Mouse (Mus musculus): ENCODE data around the gene Pdzrn3.
A peak's percentile ranks its signal among the peaks of the same experiment; 100 is the strongest.

Gene Pdzrn3

DNA sequence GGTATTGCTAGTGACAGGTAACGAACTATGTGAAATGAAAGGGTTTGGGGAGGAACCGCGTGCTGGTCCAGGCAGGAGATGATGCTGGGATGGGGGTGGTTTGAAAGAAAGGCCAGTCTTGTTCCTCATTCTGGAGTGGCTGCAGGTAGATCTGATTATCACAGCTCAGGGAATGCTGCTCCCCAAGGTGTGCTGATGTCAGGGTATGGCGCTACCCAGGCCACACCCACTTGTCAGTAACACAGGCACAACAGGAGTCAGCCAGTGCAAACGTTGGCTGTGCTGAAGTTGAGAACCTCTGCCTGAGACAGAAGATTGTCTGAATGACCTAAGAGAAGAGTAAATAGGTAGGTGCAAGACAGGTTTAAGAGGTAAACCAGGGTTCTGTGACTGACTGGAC, 4.7 kb downstream of the Pdzrn3 start:
- no peak for DNase-seq (ENCODE audit: low spot score in 2 of 2)

DNA sequence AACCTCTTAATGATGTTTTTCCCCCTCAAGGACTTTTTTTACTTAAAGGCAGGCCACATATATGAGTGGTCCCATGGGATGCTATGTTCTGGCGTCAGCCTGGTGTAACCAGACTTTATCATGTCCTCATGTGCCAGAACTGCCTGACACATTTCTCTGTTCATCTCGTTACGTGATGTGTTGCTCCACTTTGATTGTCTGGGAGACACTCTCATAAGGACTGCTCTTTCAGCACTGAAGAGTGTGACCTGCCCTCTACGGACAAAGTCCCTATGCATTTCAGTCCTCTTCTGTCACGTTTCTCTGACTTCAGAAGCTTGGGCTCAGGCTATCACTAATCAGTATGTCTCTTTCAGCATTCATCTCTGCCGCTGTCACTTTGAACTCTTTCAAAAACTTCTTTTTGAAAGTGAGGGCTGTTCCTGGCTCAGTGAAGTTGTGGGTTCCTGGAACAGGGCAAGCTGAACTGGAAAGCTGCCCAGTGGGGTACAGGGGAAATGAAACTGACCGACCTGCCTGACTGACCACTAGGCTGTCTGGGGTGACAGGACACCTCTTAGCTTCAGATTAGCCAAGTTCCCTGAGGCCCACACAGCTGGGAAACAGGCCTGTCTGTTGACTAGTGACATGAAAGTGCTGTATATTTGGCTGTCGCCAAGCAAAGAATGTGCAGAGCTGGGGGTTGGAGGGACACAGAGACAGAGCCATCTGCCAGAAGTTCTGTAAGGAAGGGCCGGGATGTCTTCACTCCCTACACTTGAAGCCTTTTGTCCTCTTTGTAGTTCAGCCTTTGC, 10.7 kb downstream of the Pdzrn3 start:
- no peak for DNase-seq (ENCODE audit: low spot score in 2 of 2)

DNA sequence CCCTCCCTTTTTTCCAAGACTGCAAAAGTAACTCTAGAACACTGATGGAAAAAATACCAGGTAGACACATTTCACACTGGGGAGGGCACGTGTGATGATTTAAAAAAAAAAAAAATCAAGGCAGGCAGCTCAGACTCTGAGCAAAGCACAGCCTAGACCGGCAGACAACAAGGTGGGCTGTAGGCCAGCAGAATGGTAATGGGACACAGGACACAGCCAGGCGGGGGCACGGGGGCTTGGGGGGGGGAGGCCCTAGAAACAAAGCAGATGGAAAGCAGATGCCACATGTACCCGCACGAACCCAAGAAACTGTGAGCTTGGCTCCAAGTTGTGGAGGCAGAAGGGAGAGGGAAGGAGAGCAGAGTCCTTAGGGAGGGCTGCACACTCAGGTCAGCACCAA, 11.9 kb downstream of the Pdzrn3 start:
- no peak for DNase-seq (ENCODE audit: low spot score in 2 of 2)

DNA sequence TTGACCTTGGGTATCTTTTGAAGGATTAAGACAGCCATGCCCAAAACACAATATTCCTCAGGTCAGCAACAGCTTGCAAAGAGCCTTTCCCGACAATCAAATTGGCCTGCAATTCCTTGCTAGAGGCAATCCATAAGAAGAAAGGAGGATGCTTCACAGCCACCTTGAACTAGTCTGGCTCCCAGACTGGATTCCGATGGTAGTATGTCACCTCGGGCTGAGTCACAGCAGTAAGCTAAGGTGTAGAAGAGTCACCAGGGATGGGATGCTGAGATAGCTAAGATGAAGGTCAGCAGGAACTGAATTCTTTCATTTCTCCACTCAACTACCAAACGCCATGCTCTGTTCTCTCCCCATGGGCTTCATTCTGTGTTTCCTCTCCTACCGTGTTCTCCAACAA, 13.8 kb downstream of the Pdzrn3 start:
- no peak for DNase-seq (ENCODE audit: low spot score in 2 of 2)

DNA sequence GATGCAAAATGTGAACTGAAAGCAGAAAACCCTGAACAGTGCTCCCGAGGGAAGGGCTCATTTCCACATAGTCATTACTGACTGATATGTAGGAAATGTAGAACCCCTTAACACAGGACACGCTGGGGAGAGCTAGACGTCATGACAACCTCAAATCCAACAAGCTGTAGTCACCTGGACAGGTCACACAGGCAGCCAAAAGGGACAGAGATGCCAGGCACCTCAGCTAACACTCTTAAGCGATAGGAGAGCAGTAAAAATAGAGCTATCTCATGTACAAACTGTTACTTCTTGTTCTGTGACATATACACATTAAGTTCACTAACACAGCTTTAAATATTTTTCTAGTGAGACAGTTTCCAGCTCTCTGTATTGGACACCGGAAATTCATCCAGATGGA, 15.0 kb downstream of the Pdzrn3 start:
- no peak for DNase-seq (ENCODE audit: low spot score in 2 of 2)

DNA sequence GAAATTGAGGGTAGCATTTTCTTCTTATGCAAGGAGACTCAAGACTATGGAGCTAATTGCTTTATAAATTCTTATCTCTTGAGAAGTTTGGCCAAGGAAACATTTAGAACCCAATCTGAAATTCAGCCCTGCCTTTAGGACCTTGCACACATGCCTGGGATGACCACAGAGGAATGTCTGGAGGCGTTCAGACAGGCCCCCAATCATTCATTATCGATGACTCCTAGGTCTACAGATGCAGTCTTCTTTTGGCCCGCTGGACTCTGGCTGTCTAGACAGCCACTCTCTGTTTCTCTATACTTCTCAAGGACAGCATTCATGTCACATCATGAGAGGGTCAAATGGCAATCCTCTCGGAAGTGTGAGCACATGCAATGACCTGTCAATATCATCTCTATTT, 15.4 kb downstream of the Pdzrn3 start:
- DNase-seq (ENCODE audit: low spot score in 2 of 2): no peak

DNA sequence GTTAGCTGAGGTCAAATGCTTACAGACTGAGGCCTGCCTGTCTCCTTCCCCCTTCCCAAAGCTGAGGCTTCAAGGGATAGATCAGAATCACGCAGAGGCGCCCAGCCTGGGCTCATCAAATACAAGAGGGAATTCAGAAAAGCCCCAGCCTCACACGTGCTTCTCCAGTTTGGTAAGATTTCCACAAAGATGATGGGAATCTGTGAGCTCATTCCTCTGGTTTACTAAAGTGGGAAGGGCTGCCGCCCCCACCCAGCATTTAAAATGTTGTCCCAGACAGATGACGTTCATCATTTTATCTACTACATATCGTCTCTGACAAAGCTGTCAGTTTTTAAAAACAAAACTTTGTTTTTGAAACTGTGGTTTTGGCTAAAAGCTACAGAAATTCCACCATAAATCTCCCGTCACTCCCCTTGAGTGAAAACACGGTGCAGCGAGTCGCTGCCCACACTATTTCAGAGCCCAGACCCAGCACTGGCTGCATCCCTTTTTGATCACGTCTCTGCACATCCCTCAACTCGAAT, 17.4 kb downstream of the Pdzrn3 start:
- no peak for DNase-seq (ENCODE audit: low spot score in 2 of 2)

DNA sequence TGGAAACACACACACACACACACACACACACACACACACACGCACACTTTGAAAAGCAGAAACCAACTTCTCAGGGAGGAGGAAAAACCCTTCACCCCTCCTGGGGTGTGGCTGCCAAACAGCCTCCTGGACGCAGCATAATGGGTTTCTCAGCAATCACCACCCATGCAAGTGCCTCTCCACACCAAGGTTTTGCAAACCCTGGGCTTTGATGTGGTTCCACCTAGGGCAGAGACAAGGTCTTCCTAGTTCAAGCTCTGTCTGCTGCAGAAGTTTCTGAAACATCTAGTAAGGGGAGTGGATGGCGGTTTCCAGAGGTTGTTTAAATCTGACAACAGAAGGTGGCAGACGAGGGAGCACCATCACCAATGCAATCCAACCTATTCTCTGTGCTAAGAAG, 18.1 kb downstream of the Pdzrn3 start:
- DNase-seq (ENCODE audit: low spot score in 2 of 2): no peak

DNA sequence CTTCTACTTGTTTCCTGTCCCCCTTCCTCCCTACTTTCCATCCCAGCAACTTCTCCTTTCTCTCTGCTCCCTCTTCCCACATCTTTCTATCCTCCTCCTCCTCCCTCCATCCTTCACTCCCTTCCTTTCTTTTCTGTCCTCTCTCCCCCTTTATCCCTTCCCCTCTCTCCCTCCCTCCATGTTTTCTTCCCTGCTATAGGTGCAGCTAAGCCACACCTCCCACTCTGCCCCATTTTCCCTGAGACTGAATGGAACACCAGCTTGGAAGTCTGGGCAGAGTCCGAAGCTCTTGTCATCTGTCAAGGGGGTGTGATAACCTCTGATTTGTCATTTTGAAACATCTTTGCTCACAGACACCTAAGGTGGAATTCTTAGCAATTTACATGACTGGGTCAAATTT, 22.8 kb downstream of the Pdzrn3 start:
- DNase-seq (ENCODE audit: low spot score in 2 of 2): no peak

DNA sequence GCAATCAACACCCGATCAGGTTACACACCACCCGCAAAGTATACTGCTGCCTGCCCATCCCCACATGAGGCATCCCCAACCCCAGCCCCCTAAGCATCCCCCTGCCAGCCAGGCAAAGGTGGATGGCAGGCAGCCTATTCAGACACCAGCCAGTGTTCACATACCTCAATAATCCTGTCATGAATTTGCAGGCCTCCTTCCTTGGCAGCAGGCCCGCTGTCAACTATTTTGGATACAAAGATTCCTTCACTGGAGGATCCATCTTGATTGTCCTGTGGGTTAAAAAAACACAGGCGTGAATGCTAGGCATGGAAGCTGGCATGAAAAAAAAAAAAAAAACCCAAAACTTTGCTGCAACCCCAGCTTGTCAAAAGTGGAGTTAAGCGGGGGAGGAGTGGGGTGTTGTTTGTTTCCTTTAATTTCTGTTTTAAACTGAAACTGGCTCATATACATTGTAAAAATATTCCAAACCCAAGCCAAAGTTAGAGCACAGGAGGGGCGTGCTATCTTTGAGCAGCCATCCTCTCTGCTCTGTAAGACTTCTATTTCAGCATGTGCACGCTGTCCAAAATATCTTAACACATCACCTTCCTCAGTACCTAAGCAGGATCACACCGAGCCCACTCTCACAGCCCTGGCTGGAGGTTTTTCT, 23.3 kb downstream of the Pdzrn3 start:
- DNase-seq (ENCODE audit: low spot score in 2 of 2): peak; percentile 65 to 69

DNA sequence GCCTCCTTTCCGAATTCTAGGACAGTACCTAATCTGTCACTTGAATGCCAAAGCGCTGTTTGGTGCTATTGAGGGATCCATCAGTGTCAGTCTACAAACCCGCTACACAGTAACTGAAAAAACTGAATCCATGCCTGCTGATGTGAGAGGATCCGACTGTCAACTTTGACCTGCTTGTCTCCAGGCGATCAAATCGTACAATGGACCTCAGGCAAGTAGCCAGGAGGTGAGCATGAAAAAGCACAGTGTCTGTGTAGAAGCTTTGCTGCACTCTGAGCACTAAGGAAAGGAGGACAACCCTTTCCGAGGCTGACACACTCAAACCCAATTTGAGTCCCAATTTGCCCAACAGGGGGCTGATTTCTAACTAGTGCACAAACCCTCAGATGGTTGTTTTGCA, 24.0 kb downstream of the Pdzrn3 start:
- DNase-seq (ENCODE audit: low spot score in 2 of 2): no peak

DNA sequence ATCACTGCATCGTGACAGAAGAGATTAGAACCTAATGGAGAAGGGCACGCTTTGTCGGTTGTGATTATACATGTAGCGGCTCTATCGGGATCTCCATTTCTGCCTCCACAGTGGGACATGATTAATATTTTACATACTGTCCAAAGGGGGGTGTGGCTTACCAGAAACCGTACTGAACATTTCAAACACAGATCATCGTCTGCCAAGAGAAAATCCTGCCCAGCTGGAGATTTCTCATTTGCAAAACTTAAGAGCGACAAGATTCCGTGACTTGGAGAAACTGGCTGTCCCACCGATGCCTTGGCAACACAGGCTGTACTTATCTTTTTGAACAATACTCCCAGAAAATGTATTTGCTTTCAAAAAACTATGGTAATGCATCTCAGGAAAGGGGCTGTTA, 25.1 kb downstream of the Pdzrn3 start:
- no peak for DNase-seq (ENCODE audit: low spot score in 2 of 2)

DNA sequence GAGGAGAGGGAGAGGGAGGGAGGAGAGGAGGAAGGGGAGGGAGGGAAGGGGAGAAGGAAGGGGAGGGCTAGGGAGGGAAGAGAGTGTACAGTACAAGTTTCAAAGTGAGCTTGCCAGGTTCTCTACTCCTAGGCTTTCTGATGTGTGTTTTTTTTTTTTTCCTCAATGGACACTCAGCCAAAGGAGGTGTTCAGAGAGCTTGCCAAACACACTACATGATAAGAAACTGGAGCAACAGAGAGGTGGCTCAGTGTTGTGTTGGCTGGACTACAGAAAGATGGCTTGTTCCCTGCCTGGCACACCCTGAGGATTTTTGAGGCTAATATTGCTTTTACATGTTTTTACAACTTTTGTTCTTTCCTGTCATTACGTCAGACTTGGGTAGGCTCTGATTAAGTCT, 26.6 kb downstream of the Pdzrn3 start:
- no peak for DNase-seq (ENCODE audit: low spot score in 2 of 2)

DNA sequence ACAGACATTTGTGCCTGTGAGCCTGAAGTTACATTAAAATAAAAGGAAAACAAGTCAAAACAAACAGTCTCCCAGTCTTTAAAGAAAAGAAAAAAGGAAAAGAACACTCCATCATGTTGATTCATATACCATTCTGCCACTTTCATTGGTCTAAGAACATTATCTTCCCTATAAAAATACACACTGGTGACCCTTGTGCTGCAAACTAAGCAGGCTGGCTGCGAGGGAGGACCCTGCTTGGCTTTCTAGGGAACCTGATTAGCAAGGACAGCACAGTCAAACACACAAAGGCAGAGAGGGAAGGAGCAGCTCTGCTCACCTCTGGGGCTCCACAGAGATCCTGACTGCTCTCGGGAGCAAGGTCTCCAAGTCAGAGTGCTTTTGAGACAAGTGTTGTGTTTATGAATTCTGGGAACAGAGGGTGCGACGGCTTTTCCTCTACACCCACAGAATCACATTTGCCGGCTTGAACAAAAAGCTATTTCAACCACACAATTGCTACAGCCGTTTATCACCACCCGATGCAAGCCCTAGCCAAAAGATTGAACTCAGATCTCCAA, 27.2 kb downstream of the Pdzrn3 start:
- DNase-seq (ENCODE audit: low spot score in 2 of 2): no peak

DNA sequence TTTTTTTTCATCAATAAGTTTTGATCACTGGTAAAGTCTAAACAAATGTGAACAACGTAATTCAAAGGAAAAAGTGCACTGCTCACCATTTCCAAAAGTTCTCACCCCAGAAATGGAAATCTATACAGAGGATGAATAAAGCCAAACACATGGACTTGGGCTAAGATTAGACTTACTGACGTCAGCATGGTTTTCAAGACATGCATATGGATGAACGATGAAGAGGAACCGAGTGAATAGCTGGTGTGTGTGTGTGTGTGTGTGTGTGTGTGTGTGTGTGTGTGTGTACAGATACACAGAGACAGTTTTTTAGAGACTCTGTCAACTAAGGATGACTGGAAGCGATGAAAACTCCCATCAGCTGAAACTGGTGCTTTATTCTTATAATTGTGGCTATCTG, 29.2 kb downstream of the Pdzrn3 start:
- DNase-seq (ENCODE audit: low spot score in 2 of 2): no peak

DNA sequence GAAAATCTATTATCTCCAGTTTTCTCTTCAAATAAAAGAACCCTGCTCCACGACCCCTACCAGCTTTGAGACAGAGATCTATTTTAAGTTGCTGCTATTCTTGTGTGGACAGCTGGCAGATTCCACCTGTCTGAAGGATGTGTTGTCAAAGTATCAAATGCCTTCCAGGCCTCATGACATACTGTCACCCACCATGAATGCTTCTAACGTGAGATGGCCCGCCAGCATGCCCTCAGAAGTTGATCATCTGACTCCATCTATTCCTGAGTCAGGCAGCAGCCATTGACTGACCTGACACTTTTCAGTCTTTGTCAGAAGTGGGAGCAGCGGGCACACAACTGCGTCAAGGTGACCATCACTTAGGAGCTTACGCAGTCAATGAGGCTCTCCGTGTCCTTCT, 37.6 kb downstream of the Pdzrn3 start:
- DNase-seq (ENCODE audit: low spot score in 2 of 2): no peak

DNA sequence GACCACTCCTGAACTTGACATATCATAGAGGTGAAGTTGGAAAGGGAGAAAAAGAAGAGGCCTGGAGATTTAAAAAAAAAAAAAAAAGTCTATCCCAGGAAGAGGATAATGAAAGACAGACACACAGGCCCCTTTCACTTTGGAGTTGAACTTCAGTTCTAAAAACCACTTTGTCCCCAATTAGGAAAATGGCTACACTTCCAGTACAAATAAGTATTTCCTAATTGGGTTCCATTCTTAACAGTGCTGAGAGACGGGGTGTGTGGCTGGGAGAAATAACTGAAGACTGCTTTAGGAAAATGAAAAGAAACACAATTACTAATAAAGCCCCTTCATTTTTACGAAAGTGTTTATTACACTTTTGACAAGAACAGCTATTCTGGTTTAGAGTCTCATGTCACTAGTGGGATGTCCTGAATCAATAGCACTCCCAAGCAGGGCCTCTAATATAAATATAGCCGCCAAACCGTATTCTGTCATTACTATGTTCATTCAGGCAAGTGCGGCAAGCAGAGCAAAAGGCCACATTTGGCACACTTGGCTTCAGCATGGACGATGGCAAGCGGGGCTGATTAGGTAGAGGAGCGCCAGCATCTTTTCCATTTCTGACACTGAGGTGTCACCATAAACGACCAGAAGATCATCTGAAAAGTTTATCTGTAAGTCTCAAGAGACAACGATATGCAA, 39.7 kb downstream of the Pdzrn3 start:
- no peak for DNase-seq (ENCODE audit: low spot score in 2 of 2)

DNA sequence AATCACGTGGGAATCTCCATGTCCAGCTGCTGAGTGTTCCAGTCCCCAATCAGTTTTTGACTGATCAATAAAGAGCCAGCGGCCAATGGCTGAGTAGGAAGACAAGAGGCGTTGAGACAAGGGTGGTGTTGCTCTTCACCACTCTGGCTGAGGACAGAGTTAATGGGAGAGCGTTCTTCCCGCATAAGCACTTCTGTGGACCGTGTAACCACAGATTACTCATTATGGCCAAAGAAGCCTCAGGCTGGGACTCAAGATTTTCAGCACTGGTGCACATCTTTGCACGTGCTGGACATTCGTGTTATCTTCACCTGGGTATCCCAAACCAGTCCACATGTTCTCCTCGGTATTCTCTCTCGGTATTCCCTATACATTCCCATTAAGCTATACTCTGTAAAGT, 41.0 kb downstream of the Pdzrn3 start:
- no peak for DNase-seq (ENCODE audit: low spot score in 2 of 2)

DNA sequence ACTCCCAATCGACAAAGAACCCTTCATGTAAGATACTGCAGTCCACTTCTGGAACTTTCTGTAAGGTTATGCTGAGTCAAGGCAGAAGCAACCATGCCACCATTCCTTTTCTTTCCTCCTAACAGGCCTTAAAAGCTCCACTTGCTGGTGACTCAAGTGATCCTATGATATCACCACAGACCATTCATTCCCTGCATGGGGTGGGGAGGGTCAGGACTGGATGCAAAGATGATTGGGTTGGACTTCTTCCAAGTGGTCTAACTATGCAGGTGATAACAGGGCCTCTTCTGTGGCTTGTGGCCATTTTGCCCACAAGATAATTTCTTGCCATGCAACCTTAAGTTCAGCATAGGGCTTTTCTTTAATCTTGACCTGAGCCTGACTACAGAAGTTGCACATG, 42.0 kb downstream of the Pdzrn3 start:
- no peak for DNase-seq (ENCODE audit: low spot score in 2 of 2)

DNA sequence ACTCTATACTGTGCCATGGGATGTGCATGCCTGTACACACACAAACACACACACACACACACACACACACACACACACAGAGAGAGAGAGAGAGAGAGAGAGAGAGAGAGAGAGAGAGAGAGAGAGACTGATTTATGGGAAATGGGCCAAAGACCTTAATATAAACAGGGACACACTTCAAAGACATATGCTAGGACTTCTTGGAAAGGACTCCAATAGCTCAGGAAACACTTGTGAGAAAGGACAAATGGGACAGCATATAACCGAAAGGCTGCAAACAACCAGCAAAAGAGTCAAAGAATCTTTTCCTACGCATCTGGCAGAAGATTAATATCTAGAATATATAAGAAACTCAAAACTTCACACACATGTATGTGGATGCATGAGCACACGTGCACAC, 43.2 kb downstream of the Pdzrn3 start:
- no peak for DNase-seq (ENCODE audit: low spot score in 2 of 2)

DNA sequence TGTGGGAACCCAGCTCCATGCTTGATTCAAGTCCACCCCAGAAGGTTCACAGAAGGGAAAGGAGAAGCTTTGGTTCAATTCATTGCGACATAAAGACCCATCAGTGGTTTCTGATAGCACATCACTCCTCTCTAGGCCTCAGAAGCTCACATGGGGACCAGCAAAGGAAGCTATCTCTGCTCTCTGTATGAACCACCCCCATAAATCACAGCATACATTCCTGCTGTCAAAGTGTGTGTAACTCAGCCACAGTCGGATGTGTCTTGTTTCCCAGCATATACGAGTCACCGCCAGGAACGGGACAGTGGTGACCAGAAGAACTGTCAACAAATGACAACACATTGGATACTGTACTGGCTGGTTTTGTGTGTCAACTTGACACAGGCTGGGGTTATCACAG, 47.3 kb downstream of the Pdzrn3 start:
- DNase-seq (ENCODE audit: low spot score in 2 of 2): no peak

DNA sequence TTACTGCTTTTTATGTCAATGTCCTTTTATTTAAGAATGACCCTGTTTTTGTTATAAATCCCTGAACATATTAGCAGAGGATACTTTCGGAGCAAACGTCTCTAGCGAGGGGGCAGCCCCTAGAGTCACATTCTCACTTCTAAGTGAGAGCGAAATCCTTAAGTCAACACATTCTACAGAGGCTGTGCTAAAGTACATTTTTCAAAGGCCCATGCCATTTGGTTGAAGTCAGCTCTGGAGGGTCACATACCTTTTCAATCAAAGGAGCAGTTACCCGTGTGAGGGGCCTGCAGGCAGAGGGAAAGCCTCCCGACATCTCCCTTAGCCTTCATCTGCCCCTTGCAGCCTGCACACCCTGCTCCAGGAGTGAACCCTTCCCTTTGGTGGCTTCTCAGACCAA, 48.2 kb downstream of the Pdzrn3 start:
- DNase-seq (ENCODE audit: low spot score in 2 of 2): no peak

DNA sequence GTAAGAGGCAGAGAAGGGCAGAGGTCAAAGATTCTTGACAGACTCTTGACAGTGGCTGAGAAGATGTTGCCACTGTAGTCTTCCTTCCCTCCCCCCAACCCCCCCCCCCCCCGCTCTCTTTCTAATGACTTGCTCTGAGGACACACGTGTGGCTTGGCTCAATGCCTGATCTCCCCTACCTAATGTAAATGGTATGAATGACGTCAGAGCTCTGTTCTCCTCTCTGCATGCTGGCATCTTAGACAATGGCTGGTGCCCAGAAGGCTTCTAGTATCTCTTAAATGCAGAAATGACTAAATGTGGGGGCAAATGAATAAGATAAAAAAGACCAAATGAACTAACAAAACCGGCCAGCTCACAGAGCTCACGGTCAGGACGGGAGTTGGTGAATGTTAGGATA, 49.2 kb downstream of the Pdzrn3 start:
- DNase-seq (ENCODE audit: low spot score in 2 of 2): no peak
